Mouse (Mus musculus): ENCODE measurements around the gene Stau1. TPM values are rescaled to one million over a fixed set of nuclear protein-coding genes. Genes with fewer than 3 reads are reported as not detected.

Gene Stau1
- polyA plus RNA-seq, 1 experiment, result 15.2 TPM

DNA sequence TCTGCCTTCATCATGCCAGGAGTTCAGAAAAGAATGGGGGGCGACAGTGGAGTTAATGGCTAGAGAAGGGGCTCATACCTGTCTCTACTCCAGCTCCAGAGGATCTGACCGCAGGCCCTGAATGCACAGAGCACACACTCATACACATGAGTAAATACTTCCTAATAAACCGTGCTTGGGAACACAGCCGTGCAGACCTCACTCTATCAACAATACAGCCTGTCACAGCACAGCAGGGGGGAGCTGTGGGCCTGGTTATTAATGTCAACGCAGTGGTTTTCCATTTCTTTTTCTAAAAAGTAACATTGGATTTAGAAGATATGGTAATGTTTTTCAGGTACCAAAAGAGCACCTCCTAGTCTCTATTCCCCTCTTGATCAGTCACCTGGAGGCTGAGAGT, 61.7 kb downstream of the Stau1 start:
- 96% methylated on average over 5 of the region's 5 CpGs for WGBS
- peaks cover 48% of the 10 kb centered on the region for H3K36me3 ChIP-seq (ENCODE audit: control insufficient read depth, insufficient read depth, low read length)
- DNase-seq (ENCODE audit: low read depth in 1 of 2, low spot score in 2 of 2), result no peak
- TF ChIP-seq CTCF (IDR thresholded peaks at IDR 0.05; ENCODE audit: extremely low read depth, insufficient read depth, insufficient read length, insufficient replicate concordance), result no peak
- no peak for TF ChIP-seq POLR2A (IDR thresholded peaks at IDR 0.05; ENCODE audit: low read depth, low read length)
- no peak overlapping the region for H3K27ac ChIP-seq (ENCODE audit: insufficient read depth, low read length)
- no peak overlapping the region for H3K4me3 ChIP-seq (ENCODE audit: extremely low read depth, insufficient read depth, insufficient read length)
- no peaks in the 10 kb centered on the region for H3K27me3 ChIP-seq (ENCODE audit: control insufficient read depth, insufficient read depth, low read length)
- H3K4me1 ChIP-seq (ENCODE audit: control insufficient read depth, insufficient read depth, insufficient read length), result no peaks in the 10 kb centered on the region

DNA sequence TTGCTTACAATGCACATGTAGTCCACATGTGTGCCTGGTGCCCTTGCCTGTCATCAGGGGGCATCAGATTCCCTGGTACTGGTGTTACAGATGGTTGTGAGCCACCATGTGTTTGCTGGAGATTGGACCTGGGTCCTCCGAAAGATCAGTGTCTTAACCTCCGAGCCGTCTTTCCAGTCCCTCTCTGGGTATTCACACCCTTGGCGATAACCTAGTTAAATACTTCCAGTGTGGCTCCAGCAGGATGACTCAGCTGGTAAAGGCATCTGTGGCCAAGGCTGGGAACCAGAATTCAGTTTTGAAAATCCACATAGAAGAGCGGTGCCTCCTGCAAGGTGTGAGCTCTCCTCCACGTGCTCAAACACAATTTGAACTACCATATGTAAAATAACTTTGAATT, 62.2 kb downstream of the Stau1 start:
- H3K4me3 ChIP-seq (ENCODE audit: extremely low read depth, insufficient read depth, insufficient read length), result no peak overlapping the region
- no peak for TF ChIP-seq POLR2A (IDR thresholded peaks at IDR 0.05; ENCODE audit: low read depth, low read length)
- TF ChIP-seq CTCF (IDR thresholded peaks at IDR 0.05; ENCODE audit: extremely low read depth, insufficient read depth, insufficient read length, insufficient replicate concordance), result no peak
- 93% methylated on average over 6 of the region's 6 CpGs for WGBS
- H3K27ac ChIP-seq (ENCODE audit: insufficient read depth, low read length), result no peak overlapping the region
- H3K36me3 ChIP-seq (ENCODE audit: control insufficient read depth, insufficient read depth, low read length), result peaks cover 48% of the 10 kb centered on the region
- DNase-seq (ENCODE audit: low read depth in 1 of 2, low spot score in 2 of 2), result no peak
- H3K27me3 ChIP-seq (ENCODE audit: control insufficient read depth, insufficient read depth, low read length), result no peaks in the 10 kb centered on the region
- H3K4me1 ChIP-seq (ENCODE audit: control insufficient read depth, insufficient read depth, insufficient read length), result no peaks in the 10 kb centered on the region

DNA sequence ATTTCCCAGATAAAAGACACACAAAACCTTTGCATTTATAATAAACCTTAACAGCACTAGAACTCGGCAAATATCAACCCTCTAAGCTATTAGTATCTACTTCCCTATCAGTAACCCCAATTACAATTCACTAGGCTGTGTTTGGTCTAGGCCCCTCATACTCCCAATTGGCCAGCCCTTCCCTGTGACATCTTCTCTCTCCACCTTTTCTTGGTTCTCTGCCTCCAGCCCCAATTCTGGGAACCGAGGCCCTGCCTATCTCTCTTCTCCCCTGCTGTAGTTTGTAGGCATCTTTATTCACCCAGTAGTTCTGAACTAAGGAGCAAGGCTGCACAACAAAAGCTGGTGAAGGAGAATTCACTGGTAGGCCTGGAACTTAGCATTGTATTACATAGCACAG, 72.1 kb downstream of the Stau1 start:
- Histone ChIP-seq H3K27me3 (ENCODE audit: control insufficient read depth, insufficient read depth, low read length) (no peaks in the 10 kb centered on the region), H3K36me3 (ENCODE audit: control insufficient read depth, insufficient read depth, low read length) (peaks cover 31% of the 10 kb centered on the region), H3K27ac (ENCODE audit: insufficient read depth, low read length) (no peak overlapping the region), H3K4me3 (ENCODE audit: extremely low read depth, insufficient read depth, insufficient read length) (no peak overlapping the region), H3K4me1 (ENCODE audit: control insufficient read depth, insufficient read depth, insufficient read length) (no peaks in the 10 kb centered on the region)
- no peak for DNase-seq (ENCODE audit: low read depth in 1 of 2, low spot score in 2 of 2)
- WGBS, result 89% methylated on average over 2 of the region's 2 CpGs
- TF ChIP-seq CTCF (IDR thresholded peaks at IDR 0.05; ENCODE audit: extremely low read depth, insufficient read depth, insufficient read length, insufficient replicate concordance) (no peak), POLR2A (IDR thresholded peaks at IDR 0.05; ENCODE audit: low read depth, low read length) (no peak)

DNA sequence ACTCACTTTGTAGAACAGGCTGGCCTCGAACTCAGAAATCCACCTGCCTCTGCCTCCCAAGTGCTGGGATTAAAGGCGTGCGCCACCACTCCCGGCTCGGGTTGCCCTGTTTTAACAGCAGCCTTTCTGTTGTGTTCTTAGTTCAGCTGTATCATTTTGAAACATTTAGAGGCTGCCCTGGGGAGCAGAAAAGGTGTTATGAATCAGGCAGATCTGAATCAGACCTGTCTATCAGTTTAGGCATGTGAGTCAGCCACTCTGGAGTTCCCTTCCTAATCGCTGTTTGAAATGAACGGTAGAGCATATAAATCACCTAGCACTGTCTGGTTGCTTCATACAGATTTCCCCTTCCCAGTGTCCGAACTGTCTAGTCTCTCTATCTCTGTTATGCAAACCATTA, 85.6 kb downstream of the Stau1 start:
- no peaks in the 10 kb centered on the region; the same call in 1 of the 2 replicates for H3K4me1 ChIP-seq (ENCODE audit: control insufficient read depth, insufficient read depth, insufficient read length)
- no peak overlapping the region for H3K4me3 ChIP-seq (ENCODE audit: extremely low read depth, insufficient read depth, insufficient read length)
- H3K27ac ChIP-seq (ENCODE audit: insufficient read depth, low read length), result no peak overlapping the region
- H3K36me3 ChIP-seq (ENCODE audit: control insufficient read depth, insufficient read depth, low read length), result no peaks in the 10 kb centered on the region
- WGBS, result 89% methylated on average over 8 of the region's 8 CpGs
- no peak for DNase-seq (ENCODE audit: low read depth in 1 of 2, low spot score in 2 of 2)
- no peaks in the 10 kb centered on the region for H3K27me3 ChIP-seq (ENCODE audit: control insufficient read depth, insufficient read depth, low read length)
- TF ChIP-seq CTCF (IDR thresholded peaks at IDR 0.05; ENCODE audit: extremely low read depth, insufficient read depth, insufficient read length, insufficient replicate concordance), result no peak
- no peak for TF ChIP-seq POLR2A (IDR thresholded peaks at IDR 0.05; ENCODE audit: low read depth, low read length)

DNA sequence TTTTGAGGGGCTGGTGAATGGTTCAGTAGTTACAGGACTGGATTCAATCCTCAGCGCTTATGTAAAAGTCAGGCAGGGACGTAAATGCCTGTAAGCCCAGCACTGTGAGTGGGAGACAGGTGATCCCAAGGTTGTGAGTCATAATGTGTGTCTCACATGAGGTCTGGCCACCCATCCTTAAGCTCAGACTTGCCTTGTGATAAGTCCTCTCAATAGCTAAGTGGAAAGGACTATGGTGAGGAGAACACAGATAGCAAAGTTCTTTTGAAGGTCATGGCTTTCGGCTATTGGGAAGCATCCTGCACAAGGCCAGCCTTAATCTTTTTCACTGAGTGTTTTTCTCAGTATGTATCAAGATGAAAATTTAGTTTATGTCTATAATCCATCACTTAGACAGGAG, 86.4 kb downstream of the Stau1 start:
- no peak for TF ChIP-seq CTCF (IDR thresholded peaks at IDR 0.05; ENCODE audit: extremely low read depth, insufficient read depth, insufficient read length, insufficient replicate concordance)
- TF ChIP-seq POLR2A (IDR thresholded peaks at IDR 0.05; ENCODE audit: low read depth, low read length), result no peak
- H3K27me3 ChIP-seq (ENCODE audit: control insufficient read depth, insufficient read depth, low read length), result no peaks in the 10 kb centered on the region
- no peaks in the 10 kb centered on the region for H3K36me3 ChIP-seq (ENCODE audit: control insufficient read depth, insufficient read depth, low read length)
- 94% methylated on average over 3 of the region's 3 CpGs for WGBS
- H3K27ac ChIP-seq (ENCODE audit: insufficient read depth, low read length), result no peak overlapping the region
- no peak for DNase-seq (ENCODE audit: low read depth in 1 of 2, low spot score in 2 of 2)
- no peak overlapping the region for H3K4me3 ChIP-seq (ENCODE audit: extremely low read depth, insufficient read depth, insufficient read length)
- H3K4me1 ChIP-seq (ENCODE audit: control insufficient read depth, insufficient read depth, insufficient read length), result no peaks in the 10 kb centered on the region; the same call in 1 of the 2 replicates

DNA sequence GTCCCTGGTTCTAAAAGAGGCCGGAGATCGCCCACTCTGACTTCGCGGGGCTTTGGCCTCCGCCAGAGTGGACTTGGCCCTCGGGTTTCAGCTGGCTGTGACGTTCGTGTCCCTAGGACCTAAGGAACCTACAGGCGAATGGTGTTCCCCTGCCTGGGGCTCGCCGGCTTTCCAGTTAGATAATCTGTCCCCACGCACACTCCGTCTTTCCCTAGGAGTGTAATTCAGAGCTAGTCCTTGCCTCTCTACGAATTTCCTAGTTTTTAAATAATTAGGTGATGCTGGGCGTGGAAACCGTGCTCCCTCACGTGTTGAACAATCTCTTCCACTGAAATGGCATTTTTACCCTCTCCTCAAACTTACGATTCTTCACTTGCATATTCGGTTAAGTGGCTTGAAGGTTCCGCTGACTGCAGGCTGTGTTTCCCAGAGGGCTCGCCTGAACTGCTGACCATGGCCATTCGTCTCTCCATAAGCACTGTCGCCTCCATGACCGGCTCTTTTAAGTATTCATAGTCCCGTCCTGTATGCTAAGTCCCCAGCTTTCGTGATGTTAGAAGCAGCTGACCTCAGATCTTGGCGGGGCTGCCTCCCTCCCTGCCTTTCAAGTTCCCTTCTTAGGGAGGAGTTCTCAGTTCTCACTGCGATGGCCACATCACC, 89.4 kb downstream of the Stau1 start:
- DNase-seq (ENCODE audit: low read depth in 1 of 2, low spot score in 2 of 2), result no peak
- Histone ChIP-seq H3K27me3 (ENCODE audit: control insufficient read depth, insufficient read depth, low read length) (no peaks in the 10 kb centered on the region), H3K4me1 (ENCODE audit: control insufficient read depth, insufficient read depth, insufficient read length) (no peaks in the 10 kb centered on the region; the same call in 1 of the 2 replicates), H3K4me3 (ENCODE audit: extremely low read depth, insufficient read depth, insufficient read length) (peak overlapping the region; percentile 93), H3K27ac (ENCODE audit: insufficient read depth, low read length) (peak overlapping the region; percentile 66), H3K36me3 (ENCODE audit: control insufficient read depth, insufficient read depth, low read length) (no peaks in the 10 kb centered on the region)
- TF ChIP-seq CTCF (IDR thresholded peaks at IDR 0.05; ENCODE audit: extremely low read depth, insufficient read depth, insufficient read length, insufficient replicate concordance) (no peak), POLR2A (IDR thresholded peaks at IDR 0.05; ENCODE audit: low read depth, low read length) (no peak)
- under 1% methylated on average over 28 of the region's 28 CpGs for WGBS
